Mouse (Mus musculus) CD4-positive helper T cell, adult 2 months (primary cell): Measurements from ENCODE around the gene Jazf1.

Source experiments
- DNase-seq: peaks from one replicate; pipeline ENCODE4 v3.0.0-alpha.2; 2012; ENCODE audit warnings: low read depth, missing footprints, low spot score

The Jazf1 gene

GRCm38 (mm10) chr6:52956131-52956530 is 112.3 kb downstream of the Jazf1 start:
- no peak for DNase-seq

- no peak for DNase-seq
These were observed 113.1 kb downstream of the Jazf1 start for GRCm38 (mm10) chr6:52955304-52955703.

DNA sequence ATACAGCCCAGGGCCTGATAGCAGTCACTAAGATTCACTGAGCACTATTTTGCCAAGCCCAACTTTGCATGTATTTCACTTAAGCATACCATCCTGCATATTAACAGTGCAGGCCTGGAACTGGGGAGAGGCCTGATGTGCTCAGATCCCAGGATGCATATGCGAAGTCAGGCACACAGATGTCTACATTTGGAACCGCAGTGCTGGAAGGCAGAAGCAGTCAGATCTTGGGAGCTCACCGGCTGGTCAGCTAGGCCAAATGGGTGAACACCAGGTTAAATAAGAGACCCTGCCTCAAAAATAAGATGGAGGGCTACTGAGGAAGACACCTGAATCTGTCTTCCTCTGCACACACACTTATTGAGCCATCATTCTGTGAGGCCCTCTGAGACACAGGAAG is 113.6 kb downstream of the Jazf1 start:
- no peak for DNase-seq

GRCm38 (mm10) chr6:52954441-52954840 is 114.0 kb downstream of the Jazf1 start:
- no peak for DNase-seq

GRCm38 (mm10) chr6:52952526-52952900 is 115.9 kb downstream of the Jazf1 start:
- DNase-seq, result no peak

- no peak for DNase-seq
These were observed 116.4 kb downstream of the Jazf1 start for GRCm38 (mm10) chr6:52951871-52952525.

GRCm38 (mm10) chr6:52950371-52950770 is 118.1 kb downstream of the Jazf1 start:
- no peak for DNase-seq

DNA sequence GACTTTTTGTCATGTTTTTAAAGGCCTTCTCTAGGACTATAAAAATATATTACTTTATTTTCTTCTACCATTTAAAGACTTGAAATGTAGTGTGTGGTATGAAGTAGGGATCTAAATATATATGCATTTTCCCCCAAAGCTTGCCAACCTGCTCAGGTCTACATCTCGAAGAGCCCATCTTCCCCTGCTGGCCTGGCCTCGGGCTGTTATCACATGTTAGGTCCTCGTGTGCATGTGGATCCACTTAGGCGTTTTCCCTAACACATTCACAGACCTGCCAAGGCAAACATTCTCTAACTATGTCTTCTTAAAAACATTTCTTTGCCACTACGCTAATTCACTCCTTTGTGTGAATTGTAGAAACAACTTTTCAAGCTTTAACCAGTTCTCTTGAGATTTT is 125.9 kb downstream of the Jazf1 start:
- no peak for DNase-seq

DNA sequence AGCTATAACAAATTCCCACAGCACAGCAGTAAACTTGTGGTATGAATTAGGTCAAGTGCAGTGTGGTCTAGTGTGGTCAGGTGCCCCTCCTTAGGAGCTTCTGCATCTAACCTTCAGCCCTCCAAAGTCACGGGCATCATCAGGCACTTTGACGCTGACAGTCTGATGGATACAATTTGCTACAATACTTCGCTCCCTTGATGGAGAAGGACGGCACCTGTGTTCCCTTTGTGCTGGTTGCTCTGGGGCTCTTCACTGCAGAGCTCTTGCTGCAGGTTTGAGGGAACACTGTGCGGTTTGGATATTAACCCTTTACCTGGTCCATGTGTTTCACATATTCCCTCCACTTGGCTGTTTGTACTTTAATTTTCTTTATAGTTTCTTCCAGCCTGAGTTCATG is 126.3 kb downstream of the Jazf1 start:
- DNase-seq, result no peak

- no peak for DNase-seq
These were observed 130.5 kb downstream of the Jazf1 start for GRCm38 (mm10) chr6:52937916-52938315.

DNA sequence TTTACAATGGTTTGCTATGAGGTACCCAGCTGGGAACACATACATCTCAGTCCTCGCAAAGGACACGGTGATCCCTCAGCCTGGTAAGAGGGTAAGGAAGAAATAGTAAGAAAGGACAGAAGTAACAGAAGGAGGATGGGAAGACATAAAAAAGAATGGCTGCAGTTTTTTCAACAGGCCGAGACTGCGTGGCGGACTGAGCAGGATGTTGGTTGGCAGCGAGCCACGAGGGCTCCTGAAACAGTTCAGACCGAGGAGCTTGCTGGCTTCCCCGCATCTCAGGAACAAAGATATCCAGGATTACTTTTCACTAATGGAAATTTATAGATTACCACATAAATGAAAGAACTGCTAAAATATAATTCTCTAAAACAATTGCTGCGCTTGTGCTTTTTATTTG is 131.4 kb downstream of the Jazf1 start:
- no peak for DNase-seq

DNA sequence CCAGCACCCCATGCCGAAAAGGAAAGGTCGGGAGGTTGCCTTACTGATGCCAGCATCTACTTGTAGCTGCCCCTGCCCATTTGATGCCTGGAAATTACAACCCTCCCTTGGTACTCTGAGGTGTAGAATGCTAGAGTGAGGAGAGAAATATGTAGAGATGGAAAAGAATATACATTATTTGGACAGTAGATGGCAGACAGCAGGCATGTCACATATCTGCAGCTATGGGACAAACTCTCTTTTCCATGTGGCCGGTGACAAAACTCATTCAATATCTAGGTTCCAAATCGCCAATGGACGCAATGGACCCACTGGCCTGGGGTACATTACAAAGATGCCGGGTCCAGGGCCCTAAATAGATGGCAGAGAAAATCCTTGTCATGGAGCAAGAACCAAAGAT is 134.4 kb downstream of the Jazf1 start:
- no peak for DNase-seq

- no peak for DNase-seq
These were observed 135.7 kb downstream of the Jazf1 start for GRCm38 (mm10) chr6:52932603-52933178.

GRCm38 (mm10) chr6:52929358-52929757 is 139.1 kb downstream of the Jazf1 start:
- no peak for DNase-seq

GRCm38 (mm10) chr6:52926947-52927346 is 141.5 kb downstream of the Jazf1 start:
- DNase-seq, result no peak

GRCm38 (mm10) chr6:52925458-52926042 is 142.9 kb downstream of the Jazf1 start:
- no peak for DNase-seq

DNA sequence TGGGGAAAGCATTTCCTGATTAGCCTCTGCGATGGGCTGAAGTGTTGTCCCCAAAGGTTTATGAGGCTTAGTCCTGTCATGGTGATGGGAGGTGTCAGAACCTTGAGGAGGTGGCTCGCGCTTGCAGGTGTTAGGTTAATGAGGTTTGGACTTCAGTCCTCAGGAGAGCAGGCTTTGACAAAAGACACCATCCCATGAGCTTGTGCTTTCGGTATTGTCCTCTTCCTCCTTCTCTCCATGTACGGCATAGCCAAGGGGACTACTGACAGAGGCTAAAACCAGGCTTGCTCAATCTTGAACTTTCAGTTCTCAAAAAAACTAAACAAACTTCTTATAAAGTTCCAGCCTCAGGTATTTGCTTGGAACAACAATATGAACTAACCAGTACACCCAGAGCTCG is 147.2 kb downstream of the Jazf1 start:
- no peak for DNase-seq

DNA sequence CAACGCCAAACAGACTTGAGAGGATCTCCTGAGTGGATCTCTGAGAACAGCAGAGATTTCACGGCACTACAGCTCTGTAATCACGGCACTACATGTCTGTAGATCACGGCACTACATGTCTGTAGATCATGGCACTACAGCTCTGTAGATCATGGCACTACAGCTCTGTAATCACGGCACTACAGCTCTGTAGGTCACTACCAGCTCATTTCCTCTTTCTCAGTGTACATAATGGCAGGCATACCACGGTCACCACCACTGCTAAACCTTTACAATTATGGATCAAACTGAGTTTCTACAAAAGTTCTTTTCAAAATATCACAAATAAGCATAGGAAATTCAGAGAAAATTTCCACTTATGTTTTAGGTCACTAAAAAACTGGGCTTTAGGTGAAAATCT is 147.7 kb downstream of the Jazf1 start:
- DNase-seq, result no peak

DNA sequence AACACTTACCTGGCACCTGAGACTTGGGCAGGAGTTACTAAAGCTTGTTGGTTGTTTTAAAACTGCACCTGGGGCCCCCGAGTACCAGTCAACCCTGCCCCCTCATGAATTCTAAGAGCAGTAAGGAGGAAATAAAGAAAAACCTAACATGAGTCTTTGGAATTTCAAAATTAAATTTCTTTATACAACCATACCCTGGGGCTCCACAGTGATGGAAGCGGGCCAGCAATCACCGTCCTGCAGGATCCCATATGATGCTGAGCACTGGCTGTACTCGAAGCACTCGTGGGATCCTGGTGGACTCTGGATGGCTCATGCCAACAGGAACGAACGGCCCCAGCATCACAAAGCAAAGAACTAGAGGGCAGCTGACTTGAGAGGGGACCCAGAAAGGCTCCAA is 149.0 kb downstream of the Jazf1 start:
- no peak for DNase-seq

GRCm38 (mm10) chr6:52918980-52919379 is 149.5 kb downstream of the Jazf1 start:
- DNase-seq, result peak; percentile 56

- DNase-seq, result no peak
These were observed 151.0 kb downstream of the Jazf1 start for GRCm38 (mm10) chr6:52917471-52917870.

GRCm38 (mm10) chr6:52916836-52917376 is 151.5 kb downstream of the Jazf1 start:
- DNase-seq, result no peak

DNA sequence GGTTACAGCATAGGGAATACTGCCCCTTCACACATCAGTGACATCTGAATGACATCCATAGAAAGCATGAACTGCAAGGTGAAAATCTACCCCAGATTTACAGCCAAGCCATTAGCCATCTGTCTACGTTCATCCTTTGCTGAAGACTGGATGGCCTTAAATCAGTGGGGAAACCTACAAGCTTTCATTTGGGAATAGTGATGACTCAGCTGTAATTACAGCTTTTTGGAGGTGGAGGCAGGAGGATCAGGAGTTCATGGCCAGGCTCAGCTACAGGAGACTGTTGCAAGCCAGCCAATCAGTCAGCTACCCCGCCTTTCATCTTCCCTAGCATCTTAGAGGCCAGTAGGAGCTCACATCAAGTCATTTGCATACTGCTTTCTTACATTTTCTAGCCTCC is 153.5 kb downstream of the Jazf1 start:
- DNase-seq, result no peak
